Mouse (Mus musculus) cerebellum, adult 11 months (tissue): Measurements from ENCODE around the gene Fam193a.

Source experiments
- DNase-seq: peaks from one replicate; pipeline ENCODE4 v3.0.0; 2022

Fam193a gene

DNA sequence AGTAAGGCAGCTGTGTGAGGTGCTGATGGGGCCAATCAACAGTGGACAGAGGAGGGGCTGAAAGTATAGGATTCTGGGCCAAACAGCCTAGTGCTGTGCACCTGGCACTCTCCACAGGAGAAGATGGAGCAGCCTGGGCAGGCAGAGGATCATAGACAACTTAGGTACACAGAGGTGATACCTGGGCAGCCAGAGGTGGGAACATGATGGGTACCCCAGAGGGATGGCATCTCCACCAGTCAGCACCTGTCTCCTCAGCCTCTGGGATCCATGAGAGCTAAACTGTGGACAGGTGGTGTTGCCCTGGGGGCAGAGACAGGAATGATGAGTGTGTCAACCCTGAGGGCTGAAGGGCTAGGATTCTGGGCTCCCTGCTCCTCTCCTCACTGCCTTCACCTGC, 154.8 kb downstream of the Fam193a start:
- DNase-seq, result no peak

DNA sequence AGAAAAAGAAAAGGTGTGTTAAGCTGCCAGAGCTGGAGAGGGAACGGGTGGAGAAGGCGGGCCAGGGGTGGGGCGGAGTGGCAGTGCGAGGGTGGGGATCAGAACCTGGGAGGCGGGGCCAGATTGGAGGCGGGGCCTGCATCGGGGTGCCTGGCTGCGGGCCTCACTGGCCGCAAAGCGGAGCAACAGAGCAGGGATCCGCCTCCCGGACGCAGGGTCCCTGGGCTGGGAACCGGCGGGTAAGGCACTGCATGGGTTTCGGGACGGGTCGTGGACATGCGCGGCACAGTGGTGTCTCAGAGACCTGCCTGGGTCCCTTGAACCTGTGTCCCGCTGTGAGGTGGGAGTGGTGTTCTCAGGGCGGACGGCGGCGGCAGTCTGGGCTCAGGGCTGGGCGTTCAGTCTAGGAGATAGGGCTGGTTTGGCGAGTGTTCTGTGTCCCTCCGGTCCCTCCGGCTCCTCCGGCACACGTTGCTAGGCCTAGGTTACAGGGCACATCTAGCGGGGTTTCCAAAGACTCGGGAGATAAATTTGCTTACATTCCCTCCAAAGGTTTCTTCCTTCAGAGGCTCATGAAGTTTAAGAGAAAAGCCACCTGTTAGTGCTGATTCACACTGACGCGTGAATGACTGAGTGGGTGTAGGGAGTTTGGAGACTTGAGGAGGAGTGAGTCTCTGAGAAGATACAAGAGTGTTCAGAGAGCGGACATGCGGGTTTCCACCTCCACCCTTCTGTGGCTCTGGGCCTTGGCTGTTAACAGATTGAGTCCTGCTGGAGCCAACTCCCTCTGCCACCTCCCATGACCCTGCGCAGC, 156.1 kb downstream of the Fam193a start, which contains the start of gene Sh3bp2:
Sh3bp2 (plus strand) TSS at position 176 of the 814 bp plus-strand sequence.
- peak; percentile 80 for DNase-seq

DNA sequence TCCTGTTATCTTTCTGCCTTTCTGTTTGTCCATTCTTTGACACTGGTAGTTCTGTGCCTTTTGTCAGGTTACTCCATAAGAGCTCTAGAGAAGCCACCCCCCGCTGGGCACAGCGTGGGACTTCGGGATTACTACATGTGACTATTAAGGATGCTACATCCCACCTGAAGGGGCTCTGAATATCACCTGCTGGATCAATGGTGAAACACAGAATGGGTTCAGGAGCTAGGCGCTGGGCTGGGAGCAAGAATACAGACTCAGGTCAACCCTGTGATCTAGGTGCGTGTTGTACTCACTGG, 156.7 kb downstream of the Fam193a start:
- no peak for DNase-seq

- DNase-seq, result no peak
These were observed 157.6 kb downstream of the Fam193a start for GRCm38 (mm10) chr5:34527352-34527751.

DNA sequence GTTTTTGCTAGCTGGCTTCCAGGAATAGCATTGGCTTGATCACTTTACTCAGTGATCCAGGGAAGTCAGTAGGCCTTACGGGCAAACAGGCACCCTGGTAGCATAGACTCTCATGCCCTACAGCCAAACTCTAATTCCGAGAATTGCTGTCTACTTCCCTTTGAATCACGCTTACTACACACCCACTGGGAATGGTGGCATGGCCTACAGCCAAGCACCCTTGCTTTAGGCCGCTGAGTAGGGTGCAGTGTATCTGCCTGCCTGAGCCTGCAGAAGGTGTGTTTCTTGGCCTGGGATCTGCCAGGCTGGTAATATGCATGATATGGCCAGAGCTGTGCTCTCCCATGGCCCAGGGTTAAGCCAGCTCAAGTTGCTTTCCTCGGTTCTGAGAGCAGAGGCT, 159.0 kb downstream of the Fam193a start:
- no peak for DNase-seq

DNA sequence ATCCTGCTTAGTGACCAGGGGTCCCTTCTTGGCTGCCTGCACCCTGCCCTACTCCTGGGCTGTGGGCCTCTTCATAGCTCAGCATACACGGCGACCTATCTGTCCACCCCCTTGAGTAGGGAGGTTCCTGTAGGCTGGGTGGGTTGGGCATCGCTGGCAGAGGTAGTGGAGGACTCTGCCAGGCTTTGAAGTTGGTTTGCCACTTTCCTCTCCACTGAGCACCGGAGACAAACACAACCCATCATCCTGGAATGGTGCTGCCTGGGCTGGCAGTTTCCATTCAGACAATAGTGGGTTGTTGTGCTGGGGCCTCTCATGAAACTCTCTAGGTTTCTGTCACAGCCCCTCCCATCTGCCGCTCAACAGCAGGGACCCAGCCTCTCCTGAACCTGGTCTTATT, 160.4 kb downstream of the Fam193a start:
- no peak for DNase-seq

GRCm38 (mm10) chr5:34530687-34531086, 161.0 kb downstream of the Fam193a start:
- no peak for DNase-seq

DNA sequence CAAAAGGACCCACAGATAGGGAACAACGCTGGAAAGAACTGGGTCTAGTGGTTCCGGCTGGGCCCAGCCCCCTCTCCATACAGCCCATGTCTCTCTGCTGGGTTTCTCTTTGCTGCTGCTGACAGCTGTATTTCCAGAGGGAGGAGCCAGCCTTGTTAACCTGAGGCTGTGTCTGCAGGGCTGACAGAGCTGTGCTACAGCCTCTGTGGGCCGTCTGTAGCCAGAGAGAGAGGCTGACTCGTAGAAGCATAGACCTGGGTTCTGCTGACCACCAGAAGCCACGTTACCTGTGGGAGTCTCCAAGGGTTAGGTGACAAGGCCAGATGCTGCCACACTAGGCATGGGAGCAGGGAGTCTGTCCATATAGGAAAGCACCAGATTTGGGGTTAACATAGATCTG, 163.3 kb downstream of the Fam193a start:
- DNase-seq, result no peak

DNA sequence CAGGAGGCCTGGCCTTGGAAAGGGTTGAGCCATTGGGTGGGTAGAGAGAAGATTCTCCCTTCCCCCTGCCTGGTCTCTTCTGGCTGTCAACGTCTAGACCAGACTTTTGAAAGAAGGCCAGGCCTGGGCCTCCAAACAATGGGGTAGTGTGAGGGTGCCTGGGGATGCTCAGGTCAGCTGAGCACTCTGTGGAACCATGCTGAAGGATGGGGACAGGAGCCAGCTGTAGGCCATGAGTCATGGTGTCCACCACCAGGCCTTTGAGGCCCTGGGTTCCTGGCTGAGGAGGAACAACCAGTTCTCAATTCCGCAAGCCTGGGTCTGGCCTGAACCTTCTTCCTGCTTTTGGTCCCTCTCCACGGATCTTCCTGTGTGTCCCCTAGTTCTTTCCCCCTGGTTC, 164.1 kb downstream of the Fam193a start:
- DNase-seq, result no peak

DNA sequence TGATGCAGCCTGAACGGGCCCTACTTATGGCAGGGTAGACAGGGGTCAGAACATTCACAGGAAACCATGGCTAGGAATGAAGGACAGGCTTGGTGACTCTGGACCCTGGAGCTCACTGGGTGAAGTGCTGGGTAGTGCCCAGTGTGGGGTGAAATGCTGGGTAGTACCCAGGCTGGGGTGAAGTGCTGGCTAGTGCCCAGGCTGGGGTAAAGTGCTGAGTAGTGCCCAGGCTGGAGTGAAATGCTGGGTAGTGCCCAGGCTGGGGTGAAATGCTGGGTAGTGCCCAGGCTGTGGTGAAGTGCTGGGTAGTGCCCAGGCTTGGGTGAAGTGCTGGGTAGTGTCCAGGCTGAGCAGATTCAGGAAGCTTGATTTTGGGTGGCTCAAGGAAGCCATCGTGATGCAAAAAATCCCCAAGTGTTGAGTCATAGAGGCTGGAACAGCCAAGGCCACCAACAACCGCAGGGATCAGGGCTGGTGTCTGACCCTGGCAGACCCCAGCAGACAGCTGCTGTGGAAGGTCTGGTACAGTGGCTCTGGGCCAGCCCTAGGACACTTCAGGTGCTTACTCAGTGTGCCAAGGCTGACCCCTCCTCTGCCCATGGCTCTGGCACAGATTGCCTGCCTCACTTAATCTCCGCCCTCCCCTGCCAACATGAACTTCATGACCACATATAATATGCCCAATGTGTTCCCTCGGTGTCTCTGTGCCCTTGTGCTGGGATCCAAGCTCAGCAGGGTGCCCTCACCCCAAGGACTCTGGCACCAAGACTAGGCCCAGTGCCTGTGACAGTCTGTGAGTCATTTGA, 165.2 kb downstream of the Fam193a start:
- no peak for DNase-seq

DNA sequence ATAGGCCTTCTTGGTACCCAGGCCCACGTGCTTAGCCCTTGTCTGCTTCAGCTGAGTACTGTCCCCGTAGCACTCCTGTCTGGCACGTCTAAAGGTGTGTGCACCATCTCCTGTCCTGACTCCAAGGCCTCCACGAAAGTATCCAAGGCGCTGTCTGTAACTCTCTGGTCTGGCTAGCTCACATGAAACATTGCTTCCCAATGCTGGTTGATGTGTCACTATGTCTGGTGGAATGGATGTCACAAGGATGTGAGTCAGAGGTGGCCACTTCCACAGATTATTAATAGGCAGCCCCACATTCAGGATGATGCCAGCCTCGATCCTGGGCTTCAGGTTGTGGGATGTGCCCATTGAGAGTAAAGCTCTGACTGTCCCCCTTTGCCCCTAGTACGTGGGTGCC, 166.1 kb downstream of the Fam193a start:
- no peak for DNase-seq
